ENCODE assay signal across 8 mouse cellular contexts in genomic region chr1:38985308-38985707, GRCm38 (mm10). TPM values are rescaled to one million over a fixed set of nuclear protein-coding genes. Genes with fewer than 3 reads are reported as not detected.
DNase-seq lines count a peak whose midpoint lies in the region; ATAC-seq and TF ChIP-seq lines count a peak whose summit lies in the region.

Gene Pdcl3, plus strand, starts transcription at chr1:38985608.

- H3K27me3 ChIP-seq in lung, postnatal 0 days (replicated peaks; ENCODE audit: insufficient read depth, low read length) = no peaks in the 10 kb centered on the region
- no peaks in the 10 kb centered on the region for H3K27me3 ChIP-seq in heart, postnatal 0 days (ENCODE audit: control insufficient read depth, insufficient read depth, low read length)
- no peaks in the 10 kb centered on the region for H3K27me3 ChIP-seq in neural tube, embryonic 14.5 days (ENCODE audit: control insufficient read depth, insufficient read depth, low read length)

- no peak within 1 kb of the TSS for H3K4me2 ChIP-seq in lung, postnatal 0 days (replicated peaks; ENCODE audit: low read depth, low read length)
- H3K4me2 ChIP-seq in heart, postnatal 0 days (ENCODE audit: low read depth, low read length) = no peak within 1 kb of the TSS
- H3K4me2 ChIP-seq in neural tube, embryonic 14.5 days (ENCODE audit: low read depth, low read length) = no peak within 1 kb of the TSS

- WGBS in lung, postnatal 0 days = 83% methylated on average over 3 of the region's 3 CpGs
- WGBS in heart, postnatal 0 days = 90% methylated on average over 3 of the region's 3 CpGs
- WGBS in neural tube, embryonic 14.5 days = 92% methylated on average over 3 of the region's 3 CpGs

- no peaks in the 10 kb centered on the region for H3K9me3 ChIP-seq in lung, postnatal 0 days (ENCODE audit: low read length)
- no peaks in the 10 kb centered on the region for H3K9me3 ChIP-seq in heart, postnatal 0 days (replicated peaks; ENCODE audit: control insufficient read depth, low read length)
- no peaks in the 10 kb centered on the region for H3K9me3 ChIP-seq in neural tube, embryonic 14.5 days (ENCODE audit: control insufficient read depth, low read length)

- H3K4me3 ChIP-seq in lung, postnatal 0 days (ENCODE audit: low read depth, low read length) = no peak within 1 kb of the TSS
- no peak within 1 kb of the TSS for H3K4me3 ChIP-seq in heart, postnatal 0 days (ENCODE audit: low read depth, low read length)
- no peak within 1 kb of the TSS for H3K4me3 ChIP-seq in neural tube, embryonic 14.5 days (ENCODE audit: low read depth, low read length)

- intact Hi-C loops in left cerebral cortex, postnatal 4 days (cut with DNase I) = loop anchor here (10.0 kb wide), 1 partner anchor 91 kb away; the partner anchor contains the start of gene Chst10

- TF ChIP-seq EP300 in lung, postnatal 0 days (IDR thresholded peaks at IDR 0.05) = no peak
- no peak for TF ChIP-seq EP300 in heart, postnatal 0 days (IDR thresholded peaks at IDR 0.05; ENCODE audit: low read depth)

- no peak within 1 kb of the TSS for H3K27ac ChIP-seq in lung, postnatal 0 days (ENCODE audit: low read length)
- peak within 1 kb of the TSS; percentile 94; the same call in 1 of the 2 replicates for H3K27ac ChIP-seq in heart, postnatal 0 days (ENCODE audit: low read depth)
- no peak within 1 kb of the TSS for H3K27ac ChIP-seq in neural tube, embryonic 14.5 days (ENCODE audit: low read depth, low read length)

- H3K9ac ChIP-seq in lung, postnatal 0 days (replicated peaks; ENCODE audit: low read depth) = no peak within 1 kb of the TSS
- H3K9ac ChIP-seq in heart, postnatal 0 days (replicated peaks; ENCODE audit: low read depth, low read length) = no peak within 1 kb of the TSS
- H3K9ac ChIP-seq in neural tube, embryonic 14.5 days (replicated peaks; ENCODE audit: low read depth, low read length) = no peak within 1 kb of the TSS

- H3K36me3 ChIP-seq in lung, postnatal 0 days (ENCODE audit: insufficient read depth, low read length) = no peaks in the 10 kb centered on the region
- no peaks in the 10 kb centered on the region for H3K36me3 ChIP-seq in heart, postnatal 0 days (replicated peaks; ENCODE audit: control insufficient read depth, insufficient read depth, low read length)
- H3K36me3 ChIP-seq in neural tube, embryonic 14.5 days (ENCODE audit: control insufficient read depth, insufficient read depth, low read length) = no peaks in the 10 kb centered on the region

- H3K4me1 ChIP-seq in lung, postnatal 0 days (ENCODE audit: insufficient read depth, low read depth, low read length) = peaks cover 3% of the 10 kb centered on the region; the same call in 1 of the 2 replicates
- H3K4me1 ChIP-seq in heart, postnatal 0 days (ENCODE audit: control insufficient read depth, insufficient read depth) = peaks cover 3% of the 10 kb centered on the region; the same call in 1 of the 2 replicates
- peaks cover 5% of the 10 kb centered on the region for H3K4me1 ChIP-seq in neural tube, embryonic 14.5 days (ENCODE audit: control insufficient read depth, insufficient read depth, low read length)

- TF ChIP-seq CTCF in lung, postnatal 0 days (IDR thresholded peaks at IDR 0.05) = no peak
- TF ChIP-seq CTCF in heart, postnatal 0 days (IDR thresholded peaks at IDR 0.05; ENCODE audit: low read depth) = no peak

- DNase-seq in lung, postnatal 0 days (ENCODE audit: low spot score) = no peak
- no peak for DNase-seq in lung, postnatal 14 days
- no peak for DNase-seq in heart, postnatal 0 days (ENCODE audit: low spot score)
- DNase-seq in left cerebral cortex, postnatal 4 days = no peak
- no peak for DNase-seq in cerebellum, postnatal 25 days
- DNase-seq in testis, postnatal 14 days (ENCODE audit: low spot score) = no peak

- ATAC-seq in lung, postnatal 0 days = no peak
- ATAC-seq in erythroblast, adult 5-6 weeks (replicated peaks; ENCODE audit: low FRiP score, poor library complexity, severe bottlenecking) = no peak
- ATAC-seq in heart, postnatal 0 days (ENCODE audit: insufficient read depth, low read depth) = no peak
- ATAC-seq in neural tube, embryonic 14.5 days (ENCODE audit: low read depth) = no peak

RNA-seq across cellular contexts. Expression of gene Pdcl3, which starts in this region (rescaled TPM):
- polyA plus RNA-seq in lung, postnatal 0 days (2015; fragmentation: Nextera tagmentation; extraction: Ambion mirVana) = 139 and 155 TPM in 2 replicates
- 21.7 and 21.9 TPM in 2 replicates for total RNA-seq in erythroblast, adult 5-6 weeks (2015; ENCODE audit: low replicate concordance)
- 14.6 and 17.1 TPM in 2 replicates for total RNA-seq in erythroblast, adult 5-6 weeks (2017; ENCODE audit: low replicate concordance)
- total RNA-seq in heart, postnatal 0 days (2014; rRNA removed; ENCODE audit: low replicate concordance) = 45.9 and 47.1 TPM in 2 replicates
- 155 and 186 TPM in 2 replicates for polyA plus RNA-seq in heart, postnatal 0 days (2015; fragmentation: Nextera tagmentation; extraction: Ambion mirVana)
- total RNA-seq in left cerebral cortex, postnatal 4 days (2021) = 10 to 100 TPM; 64.4 to 68.7 TPM
- polyA plus RNA-seq in neural tube, embryonic 14.5 days (2014; fragmentation: Nextera tagmentation; extraction: Ambion mirVana) = 167 and 168 TPM in 2 replicates
